Comparison of ENCODE assay signal across 10 mouse cellular contexts in genomic region chr1:180550770-180551169, GRCm38 (mm10). TPM values are rescaled to one million over a fixed set of nuclear protein-coding genes. Genes with fewer than 3 reads are reported as not detected.
DNase-seq lines count a peak whose midpoint lies in the region; ATAC-seq and TF ChIP-seq lines count a peak whose summit lies in the region.
"Had no signal": no experiment of that assay in that cellular context is flagged by ENCODE, and none has a peak within 500 bp of the region (broad histone marks: within the 10 kb centered on the region; RNA-seq: fewer than 3 reads in every experiment).

No protein-coding gene starts in this region.

- no peaks in the 10 kb centered on the region for H3K36me3 ChIP-seq in kidney, adult 2 months (ENCODE audit: control insufficient read depth, insufficient read depth, low read length)
- H3K36me3 ChIP-seq: heart, embryonic 15.5 days; neural tube, embryonic 12.5 days had no signal

- intact Hi-C loops in gastrocnemius, postnatal 36 days (cut with DNase I): loop anchor here (1.0 to 5.0 kb wide), 2 partner anchors 116 to 283 kb away; no protein-coding TSS in a partner anchor

- no peak overlapping the region for H3K27ac ChIP-seq in kidney, adult 2 months (ENCODE audit: insufficient read depth, low read depth, low read length)
- H3K27ac ChIP-seq: heart, embryonic 15.5 days; neural tube, embryonic 12.5 days had no signal

- no peak for TF ChIP-seq POLR2A in kidney, adult 2 months (IDR thresholded peaks at IDR 0.05; ENCODE audit: low read depth, low read length)

- 3% methylated on average over 5 of the region's 5 CpGs for WGBS in kidney, adult 2 months

- H3K27me3 ChIP-seq in kidney, adult 2 months (replicated peaks; ENCODE audit: control insufficient read depth, insufficient read depth, low read length): no peaks in the 10 kb centered on the region

- peaks cover 3% of the 10 kb centered on the region; the same call in 1 of the 2 replicates for H3K4me1 ChIP-seq in kidney, adult 2 months (ENCODE audit: control insufficient read depth, insufficient read depth, low read length)

- H3K4me3 ChIP-seq in kidney, adult 2 months (ENCODE audit: insufficient read depth, low read depth, low read length): no peak overlapping the region
- H3K4me3 ChIP-seq: heart, embryonic 15.5 days; neural tube, embryonic 12.5 days had no signal

- no peak for ATAC-seq in megakaryocyte, adult 5-6 weeks (ENCODE audit: poor library complexity, severe bottlenecking)

- TF ChIP-seq CTCF in kidney, adult 2 months (conservative IDR thresholded peaks at IDR 0.05; ENCODE audit: insufficient read depth, insufficient read length, low read depth, low read length): peak; percentile 65

- peak; percentile 17 for DNase-seq in gastrocnemius, adult 18-20 months (ENCODE audit: low spot score)
- DNase-seq in gastrocnemius, postnatal 36 days: no peak
- peak; percentile 59 for DNase-seq in MN1 (ENCODE audit: low spot score)
- peak; percentile 80 for DNase-seq in embryo, embryonic 10.5 days (ENCODE audit: low spot score)
- peak; percentile 58 for DNase-seq in kidney, adult 2 months
- DNase-seq in mesoderm, embryonic 11.5 days (ENCODE audit: low read depth, low spot score): peak; percentile 43
- no peak for DNase-seq in thymus, postnatal 36 days

RNA-seq across cellular contexts. Expression of gene Parp1, which starts 18.0 kb away (rescaled TPM):
- total RNA-seq in gastrocnemius, adult 18-20 months (2021): 10 to 100 TPM; 57.0 to 64.2 TPM
- total RNA-seq in gastrocnemius, postnatal 36 days (2021): 10 to 100 TPM; 59.3 to 62.7 TPM
- 20.2 and 24.6 TPM in 2 replicates for polyA plus RNA-seq in kidney, adult 2 months (2012; rRNA removed)
- total RNA-seq in megakaryocyte, adult 5-6 weeks (2015): 38.4 and 41.6 TPM in 2 replicates
- 97.3 and 107 TPM in 2 replicates for total RNA-seq in megakaryocyte, adult 5-6 weeks (2017)

Comparison
In these comparisons a context has a peak if more than half of its experiments do, and no peak if none do; other contexts are left out.
1. DNase-seq: peak in gastrocnemius, adult 18-20 months (single experiment), MN1 (single experiment), embryo, embryonic 10.5 days (single experiment), kidney, adult 2 months (single experiment) and mesoderm, embryonic 11.5 days (single experiment); none in gastrocnemius, postnatal 36 days (0 of 2) and thymus, postnatal 36 days (0 of 2).